Mouse (Mus musculus) heart, embryonic 14.5 days (tissue): Measurements from ENCODE around the gene Fam189b. TPM values are rescaled to one million over a fixed set of nuclear protein-coding genes. Genes with fewer than 3 reads are reported as not detected.
A peak's percentile ranks its signal among the peaks of the same experiment; 100 is the strongest.
"Not testable (repeated sequence)": the region's sequence is repeated elsewhere in the genome, so short reads cannot be mapped to it uniquely, and the experiment has no call there.

Experiments used
- ATAC-seq: fragments of 200-750 bp; cut with Nextera tagmentation; 2 replicates; pipeline ENCODE4 v1.8.0; 2017; ENCODE audit warnings: low read depth, moderate TSS enrichment; ENCODE audit not compliant: insufficient number of reproducible peaks, insufficient read depth, low FRiP score
- H3K27ac ChIP-seq, 2 experiments: fragments of 200-500 bp in 1 of 2; fragments of 300-500 bp in 1 of 2; sonication (generic) in 1 of 2; replicated peaks in 1 of 2; 2 replicates each; pipeline ENCODE4 v1.5.1; 2012 to 2014; ENCODE audit warnings: low read depth in 2 of 2, low read length in 2 of 2, control low read depth in 1 of 2, mild to moderate bottlenecking in 1 of 2, mixed read lengths in 1 of 2; ENCODE audit not compliant: control insufficient read depth in 1 of 2, insufficient read depth in 1 of 2
- H3K27me3 ChIP-seq: fragments of 300-500 bp; sonication (generic); 2 replicates; pipeline ENCODE4 v1.6.1; 2014; ENCODE audit warnings: mild to moderate bottlenecking, low read length, control low read depth; ENCODE audit not compliant: control insufficient read depth, insufficient read depth
- H3K36me3 ChIP-seq: fragments of 300-500 bp; sonication (generic); 2 replicates; pipeline ENCODE4 v1.6.1; 2014; ENCODE audit warnings: mild to moderate bottlenecking, control low read depth, low read length, mixed read lengths; ENCODE audit not compliant: control insufficient read depth, insufficient read depth
- H3K4me1 ChIP-seq, 2 experiments: fragments of 200-500 bp in 1 of 2; fragments of 300-500 bp in 1 of 2; sonication (generic) in 1 of 2; 2 replicates each; pipeline ENCODE4 v1.6.1; 2012 to 2014; ENCODE audit warnings: low read length in 2 of 2, control low read depth in 1 of 2, mixed read lengths in 1 of 2; ENCODE audit not compliant: control insufficient read depth in 2 of 2, insufficient read depth in 2 of 2
- H3K4me2 ChIP-seq: fragments of 300-500 bp; sonication (generic); 2 replicates; pipeline ENCODE4 v1.6.1; 2014; ENCODE audit warnings: mild to moderate bottlenecking, low read length
- H3K4me3 ChIP-seq, 2 experiments: fragments of 200-500 bp in 1 of 2; fragments of 300-500 bp in 1 of 2; sonication (generic) in 1 of 2; 2 replicates each; pipeline ENCODE4 v1.5.1; 2012 to 2014; ENCODE audit warnings: low read length in 2 of 2, mild to moderate bottlenecking in 2 of 2, control low read depth in 1 of 2, low read depth in 1 of 2, moderate library complexity in 1 of 2; ENCODE audit not compliant: control insufficient read depth in 1 of 2, insufficient read depth in 1 of 2
- H3K9ac ChIP-seq: fragments of 300-500 bp; sonication (generic); 2 replicates; pipeline ENCODE4 v1.6.1; 2014; ENCODE audit warnings: mild to moderate bottlenecking, low read length
- H3K9me3 ChIP-seq: fragments of 300-500 bp; sonication (generic); 2 replicates; pipeline ENCODE4 v1.6.1; 2016; ENCODE audit warnings: low read length, control low read depth; ENCODE audit not compliant: control insufficient read depth
- WGBS: fragments of 180-500 bp; shearing (Covaris S2); extraction: QIAGEN DNeasy Blood & Tissue Kit; methylation state at CpG from one replicate; pipeline ENCODE4 v1.1.7; 2014; 5-methylcytosine and 5-hydroxymethylcytosine counted together
- polyA plus RNA-seq: library from polyadenylated mRNA; unstranded; fragments of >200 nt; fragmentation: Nextera tagmentation; extraction: Ambion mirVana; gene quantifications from 2 replicates; pipeline ENCODE4 v1.2.1, GENCODE M21; 2014

Gene Fam189b
- polyA plus RNA-seq, 1 experiment from 2014 or later, result 12.8 TPM

DNA sequence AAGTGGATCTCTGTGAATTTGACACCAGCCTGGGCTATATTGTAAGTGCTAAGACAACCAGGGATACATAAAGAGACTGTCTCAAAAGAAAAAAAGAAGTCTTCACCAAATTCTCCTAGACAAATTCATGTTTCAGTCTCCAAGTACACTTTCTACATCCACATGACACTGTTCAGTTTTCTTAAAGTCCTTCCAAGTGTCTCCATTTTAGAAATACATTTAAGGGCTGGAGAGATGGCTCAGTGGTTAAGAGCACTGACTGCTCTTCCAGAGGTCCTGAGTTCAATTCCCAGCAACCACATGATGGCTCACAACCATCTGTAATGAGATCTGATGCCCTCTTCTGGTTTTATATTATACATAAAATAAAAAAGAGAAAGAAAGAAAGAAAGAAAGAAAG is 21.7 kb upstream of the Fam189b start:
- Histone ChIP-seq H3K4me1 (peaks cover 4 to 22% of the 10 kb centered on the region in 2 experiments), H3K27me3 (peaks cover 16% of the 10 kb centered on the region)
- H3K4me2 ChIP-seq, H3K9me3 ChIP-seq, H3K4me3 ChIP-seq, H3K27ac ChIP-seq, H3K36me3 ChIP-seq, ATAC-seq, H3K9ac ChIP-seq: not testable (repeated sequence)

DNA sequence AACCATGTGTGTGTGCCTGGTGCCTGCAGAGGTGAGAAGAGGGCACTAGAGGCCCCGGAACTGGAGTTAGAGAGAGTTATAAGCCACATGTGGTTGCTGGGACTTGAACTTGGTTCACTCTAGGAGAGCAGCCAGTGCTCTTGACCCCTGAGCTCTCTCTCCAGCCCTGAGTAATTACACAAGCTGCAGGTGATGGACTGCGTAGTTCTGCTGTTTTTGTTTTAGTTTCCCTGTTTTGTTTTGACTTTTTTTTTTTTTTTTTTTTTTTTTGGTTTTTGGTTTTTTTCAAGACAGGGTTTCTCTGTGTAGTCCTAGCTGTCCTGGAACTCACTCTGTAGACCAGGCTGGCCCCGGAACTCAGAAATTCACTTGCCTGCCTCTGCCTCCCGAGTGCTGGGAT is 21.2 kb upstream of the Fam189b start:
- H3K9me3 ChIP-seq, result no peaks in the 10 kb centered on the region
- 78% methylated on average over 4 of the region's 4 CpGs for WGBS

DNA sequence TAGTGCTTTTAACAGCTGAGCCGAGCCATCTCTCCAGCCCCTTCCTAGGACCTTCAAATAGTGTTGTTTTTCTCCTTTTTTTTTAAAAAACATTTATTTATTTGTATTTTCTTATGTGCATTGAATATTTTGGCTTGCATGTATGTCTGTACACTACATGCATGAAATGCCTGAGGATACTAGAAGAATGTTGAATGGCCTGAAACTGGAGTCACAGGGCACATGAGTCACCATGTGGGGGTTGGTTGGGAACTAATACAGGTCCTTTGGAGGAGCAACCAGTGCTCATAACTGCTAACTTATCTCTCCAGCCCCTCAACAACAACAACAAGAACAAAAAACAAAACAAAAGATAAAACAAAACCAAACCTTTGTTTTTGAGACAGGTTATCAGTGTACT is 19.8 kb upstream of the Fam189b start:
- no peak for ATAC-seq

More for the DNA sequence above, 21.2 kb upstream of the Fam189b start:
- no peak overlapping the region for H3K4me2 ChIP-seq
- H3K36me3 ChIP-seq, result peaks cover 4% of the 10 kb centered on the region; the same call in 1 of the 2 replicates
- H3K9ac ChIP-seq, result no peak overlapping the region
- no peak overlapping the region for H3K27ac ChIP-seq
- peaks cover 16% of the 10 kb centered on the region for H3K27me3 ChIP-seq
- peaks cover 4 to 22% of the 10 kb centered on the region in 2 experiments for H3K4me1 ChIP-seq
- ATAC-seq, result no peak
- no peak overlapping the region for H3K4me3 ChIP-seq

DNA sequence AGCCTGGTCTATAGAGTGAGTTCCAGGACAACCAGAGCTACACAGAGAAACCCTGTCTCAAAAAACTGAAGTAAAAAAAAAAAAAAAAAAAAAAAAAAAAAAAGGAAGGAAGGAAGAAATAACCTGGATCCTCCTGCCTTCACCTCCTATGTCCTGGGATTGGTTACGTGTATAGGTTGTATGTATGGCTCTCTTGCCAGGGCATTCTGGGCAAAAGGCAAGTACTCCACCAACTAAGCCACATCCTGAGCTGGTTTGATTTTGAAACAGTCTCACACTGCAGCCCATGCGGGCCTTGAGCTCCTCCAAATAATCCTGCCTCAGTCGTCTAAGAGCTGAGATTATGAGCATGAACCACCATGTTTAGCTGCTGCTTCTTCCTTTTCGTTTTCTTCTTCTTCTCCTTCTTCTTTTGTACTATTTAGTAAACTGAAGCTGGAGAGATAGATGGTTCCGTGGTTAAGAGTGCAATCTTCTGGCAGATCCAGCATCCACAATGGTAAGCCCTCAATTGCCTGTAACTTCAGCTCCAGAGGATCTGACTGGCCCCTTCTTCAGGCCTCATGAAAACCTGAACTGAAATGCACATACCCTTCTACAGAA is 19.2 kb upstream of the Fam189b start:
- peak overlapping the region in 1 of 2 experiments; percentile 92; a peak in 1 of 4 replicates for H3K27ac ChIP-seq
- no peaks in the 10 kb centered on the region for H3K9me3 ChIP-seq
- peaks cover 23% of the 10 kb centered on the region for H3K36me3 ChIP-seq
- WGBS, result 70% methylated on average over 5 of the region's 5 CpGs
- H3K4me1 ChIP-seq, result peaks cover 4 to 22% of the 10 kb centered on the region in 2 experiments
- peaks cover 7% of the 10 kb centered on the region for H3K27me3 ChIP-seq
- H3K4me3 ChIP-seq, result peak overlapping the region in 1 of 2 experiments; percentile 61; a peak in 1 of 4 replicates
- peak overlapping the region; percentile 83 for H3K4me2 ChIP-seq
- peak overlapping the region; percentile 88 for H3K9ac ChIP-seq
- no peak for ATAC-seq

More for the DNA sequence above, 19.8 kb upstream of the Fam189b start:
- Histone ChIP-seq H3K4me1 (peaks cover 4 to 22% of the 10 kb centered on the region in 2 experiments), H3K4me3 (no peak overlapping the region), H3K9ac (no peak overlapping the region), H3K4me2 (no peak overlapping the region), H3K9me3 (no peaks in the 10 kb centered on the region), H3K27me3 (peaks cover 13% of the 10 kb centered on the region), H3K27ac (no peak overlapping the region), H3K36me3 (peaks cover 17% of the 10 kb centered on the region)
- 64% methylated on average over 1 of the region's 1 CpGs for WGBS

DNA sequence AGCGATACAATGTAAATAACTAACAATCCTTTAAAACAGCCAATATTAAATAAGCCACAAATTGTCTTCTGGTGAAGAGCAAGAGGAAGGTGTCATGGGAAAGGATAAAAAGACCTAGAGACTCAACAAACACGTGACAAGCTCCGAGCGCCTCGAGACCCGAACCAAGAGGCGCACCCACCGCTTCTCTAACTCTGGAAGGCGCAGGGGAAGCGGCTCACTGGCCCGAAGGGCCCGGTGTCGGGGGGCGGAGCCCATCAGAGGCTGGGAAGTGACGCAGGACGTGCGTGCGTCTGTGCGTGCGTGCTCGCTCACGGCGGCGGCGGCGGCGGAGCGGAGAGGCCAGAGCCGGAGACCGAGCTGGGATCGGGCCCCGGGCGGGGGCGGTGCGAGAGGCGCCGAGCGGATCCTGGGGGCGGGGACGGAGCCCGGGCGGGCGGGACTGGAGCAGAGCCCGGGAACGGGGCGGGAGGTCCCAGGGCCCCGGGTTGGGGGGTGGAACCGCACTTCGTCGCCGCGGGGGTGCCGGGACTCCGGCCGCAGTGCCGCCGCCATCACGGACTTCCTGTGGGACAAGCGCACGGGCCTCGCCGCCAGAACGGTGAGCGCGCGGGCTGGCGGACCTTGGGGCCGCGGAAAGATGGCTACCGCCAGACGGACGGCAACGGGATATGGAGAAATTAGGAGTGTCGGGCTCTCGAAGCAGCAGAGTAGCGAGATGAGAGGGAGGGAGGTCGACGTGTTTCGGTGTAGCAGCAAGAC is 18.3 kb upstream of the Fam189b start, which contains the start of gene Clk2:
TSS of gene Clk2 (plus strand) at position 290 of the 762 bp plus-strand sequence.
- under 1% methylated on average over 79 of the region's 79 CpGs for WGBS
- H3K36me3 ChIP-seq, result peaks cover 33% of the 10 kb centered on the region
- peak within 1 kb of the TSS; percentile 83 for H3K4me2 ChIP-seq
- peak; percentile 96 for ATAC-seq
- H3K27ac ChIP-seq, result peak within 1 kb of the TSS; percentile 77 to 92
- no peaks in the 10 kb centered on the region for H3K9me3 ChIP-seq
- H3K4me1 ChIP-seq, result peaks cover 4 to 19% of the 10 kb centered on the region in 2 experiments
- no peaks in the 10 kb centered on the region for H3K27me3 ChIP-seq
- H3K9ac ChIP-seq, result peak within 1 kb of the TSS; percentile 88
- H3K4me3 ChIP-seq, result peak within 1 kb of the TSS; percentile 61 to 63

DNA sequence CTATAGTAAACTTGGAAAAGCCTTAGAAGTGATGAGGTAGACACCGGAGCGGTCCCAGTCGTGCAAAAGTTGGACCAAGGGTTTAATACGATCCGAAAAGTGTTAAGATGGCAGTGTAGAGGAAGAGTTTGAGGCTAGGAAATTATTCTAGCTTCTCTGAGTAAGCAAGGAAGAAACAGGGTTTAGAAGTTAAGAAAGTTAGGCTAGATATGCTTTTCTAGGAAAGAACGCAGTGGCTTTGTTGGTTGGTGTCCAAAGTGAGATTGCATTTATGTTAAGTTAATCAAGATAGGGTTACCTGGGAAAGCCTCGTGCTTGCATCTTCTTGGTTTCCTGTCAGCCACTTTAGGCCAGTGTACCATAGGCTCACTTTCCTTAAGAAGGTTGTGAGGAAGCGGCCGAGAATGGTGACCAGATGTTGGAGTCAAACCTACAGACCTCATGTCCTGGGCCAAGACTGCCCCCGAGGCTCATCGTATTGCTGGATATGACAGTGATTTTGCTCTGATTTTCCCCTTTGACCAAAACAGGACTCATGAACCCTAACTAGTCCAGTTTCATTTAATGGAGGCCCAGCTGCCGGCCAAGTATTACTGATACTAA is 17.6 kb upstream of the Fam189b start:
- Histone ChIP-seq H3K4me1 (peaks cover 4 to 16% of the 10 kb centered on the region in 2 experiments), H3K4me2 (peak overlapping the region; percentile 83), H3K9ac (peak overlapping the region; percentile 88), H3K36me3 (peaks cover 39% of the 10 kb centered on the region), H3K9me3 (no peaks in the 10 kb centered on the region), H3K27me3 (no peaks in the 10 kb centered on the region), H3K27ac (peak overlapping the region; percentile 77 to 92), H3K4me3 (peak overlapping the region; percentile 61 to 63)
- ATAC-seq, result no peak
- 24% methylated on average over 12 of the region's 12 CpGs for WGBS

DNA sequence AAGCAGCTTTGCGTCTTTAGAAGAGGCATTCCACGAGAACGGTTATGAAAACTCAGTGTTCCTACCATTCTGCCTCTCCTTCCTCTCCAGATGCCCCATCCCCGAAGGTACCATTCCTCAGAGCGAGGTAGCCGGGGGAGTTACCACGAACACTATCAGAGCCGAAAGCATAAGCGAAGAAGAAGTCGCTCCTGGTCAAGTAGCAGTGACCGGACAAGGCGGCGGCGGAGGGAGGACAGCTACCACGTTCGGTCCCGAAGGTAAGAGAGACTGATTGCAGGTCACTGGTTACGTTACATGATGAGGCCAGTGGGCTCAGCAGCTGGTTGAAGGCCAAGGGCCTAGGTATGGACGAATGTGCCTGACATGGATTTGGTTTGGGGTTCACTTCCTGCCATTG is 16.0 kb upstream of the Fam189b start:
- peaks cover 55% of the 10 kb centered on the region for H3K36me3 ChIP-seq
- 94% methylated on average over 19 of the region's 19 CpGs for WGBS
- H3K9ac ChIP-seq, result no peak overlapping the region
- H3K27ac ChIP-seq, result no peak overlapping the region
- ATAC-seq, result no peak
- H3K9me3 ChIP-seq, result no peaks in the 10 kb centered on the region
- no peak overlapping the region for H3K4me3 ChIP-seq
- H3K27me3 ChIP-seq, result no peaks in the 10 kb centered on the region
- H3K4me2 ChIP-seq, result no peak overlapping the region
- peaks cover 4 to 16% of the 10 kb centered on the region in 2 experiments for H3K4me1 ChIP-seq
